9 mouse cellular contexts compared by ENCODE assay signal in genomic region chr15:98692171-98692715, GRCm38 (mm10). TPM values are rescaled to one million over a fixed set of nuclear protein-coding genes. Genes with fewer than 3 reads are reported as not detected.
DNase-seq lines count a peak whose midpoint lies in the region; ATAC-seq and TF ChIP-seq lines count a peak whose summit lies in the region.
"Had no signal": no experiment of that assay in that cellular context is flagged by ENCODE, and none has a peak within 500 bp of the region (broad histone marks: within the 10 kb centered on the region; RNA-seq: fewer than 3 reads in every experiment).

No protein-coding gene starts in this region.

- DNase-seq in 416B (ENCODE audit: low read depth), result peak; percentile 84
- DNase-seq in embryo, embryonic 10 days (ENCODE audit: low spot score), result peak; percentile 53
- DNase-seq in lung, embryonic 14.5 days, result peak; percentile 75
- DNase-seq in cerebellum, adult 9-11 months, result no peak
- DNase-seq in retina, postnatal 1 day, result no peak
- DNase-seq in right cerebral cortex, postnatal 36 days (ENCODE audit: low spot score in 2 of 2), result no peak

- peaks cover 21% of the 10 kb centered on the region for H3K4me1 ChIP-seq in heart, embryonic 16.5 days (ENCODE audit: control insufficient read depth, insufficient read depth, low read length)
- H3K4me1 ChIP-seq in lung, embryonic 14.5 days (ENCODE audit: insufficient read depth), result peaks cover 6% of the 10 kb centered on the region; the same call in 1 of the 2 replicates
- 0 out of 2 replicates have a peak, but pooled peaks cover 7% of the 10 kb centered on the region for H3K4me1 ChIP-seq in liver, embryonic 12.5 days

- H3K27me3 ChIP-seq in heart, embryonic 16.5 days (ENCODE audit: control insufficient read depth, insufficient read depth, low read length), result no peaks in the 10 kb centered on the region
- H3K27me3 ChIP-seq in lung, embryonic 14.5 days (ENCODE audit: insufficient read depth, low read length), result no peaks in the 10 kb centered on the region
- H3K27me3 ChIP-seq in liver, embryonic 12.5 days (replicated peaks), result peaks cover 72% of the 10 kb centered on the region

- no peak overlapping the region for H3K4me3 ChIP-seq in heart, embryonic 16.5 days (ENCODE audit: low read length)
- H3K4me3 ChIP-seq in lung, embryonic 14.5 days (ENCODE audit: low read depth, low read length), result no peak overlapping the region
- no peak overlapping the region for H3K4me3 ChIP-seq in liver, embryonic 12.5 days

- 12% methylated on average over 11 of the region's 11 CpGs for WGBS in heart, embryonic 16.5 days
- 17% methylated on average over 11 of the region's 11 CpGs for WGBS in lung, embryonic 14.5 days
- WGBS in liver, embryonic 12.5 days (ENCODE audit: insufficient replicate concordance), result 33% methylated on average over 11 of the region's 11 CpGs

- peak overlapping the region; percentile 24; the same call in 1 of the 2 replicates for H3K4me2 ChIP-seq in heart, embryonic 16.5 days (ENCODE audit: low read depth, low read length)
- 0 out of 2 replicates have a peak overlapping the region, but pooled peaks have one; percentile 10 for H3K4me2 ChIP-seq in lung, embryonic 14.5 days
- H3K4me2 ChIP-seq in liver, embryonic 12.5 days, result no peak overlapping the region

- H3K9me3 ChIP-seq in heart, embryonic 16.5 days (replicated peaks; ENCODE audit: control insufficient read depth, low read length), result no peaks in the 10 kb centered on the region
- H3K9me3 ChIP-seq in lung, embryonic 14.5 days (ENCODE audit: low read depth, low read length), result no peaks in the 10 kb centered on the region
- no peaks in the 10 kb centered on the region for H3K9me3 ChIP-seq in liver, embryonic 12.5 days (replicated peaks)

- peak overlapping the region; percentile 79 for H3K27ac ChIP-seq in heart, embryonic 16.5 days (ENCODE audit: low read length)
- H3K27ac ChIP-seq in lung, embryonic 14.5 days (ENCODE audit: low read depth), result peak overlapping the region; percentile 10; the same call in 1 of the 2 replicates
- H3K27ac ChIP-seq in liver, embryonic 12.5 days, result no peak overlapping the region
- H3K27ac ChIP-seq: liver, embryonic 14.5 days had no signal

- ATAC-seq in heart, embryonic 16.5 days (replicated peaks; ENCODE audit: extremely low read depth, insufficient read depth, low FRiP score), result peak; percentile 64
- peak; percentile 75 for ATAC-seq in lung, embryonic 14.5 days (ENCODE audit: insufficient read depth)
- ATAC-seq in liver, embryonic 12.5 days, result no peak

- no peak for TF ChIP-seq CTCF in lung, embryonic 14.5 days (IDR thresholded peaks at IDR 0.05; ENCODE audit: low read depth)

- no peak overlapping the region for H3K9ac ChIP-seq in heart, embryonic 16.5 days (ENCODE audit: low read length)
- no peak overlapping the region for H3K9ac ChIP-seq in lung, embryonic 14.5 days
- no peak overlapping the region for H3K9ac ChIP-seq in liver, embryonic 12.5 days
- H3K9ac ChIP-seq: liver, embryonic 14.5 days had no signal

- no peaks in the 10 kb centered on the region for H3K36me3 ChIP-seq in heart, embryonic 16.5 days (ENCODE audit: control insufficient read depth, insufficient read depth)
- no peaks in the 10 kb centered on the region for H3K36me3 ChIP-seq in lung, embryonic 14.5 days (ENCODE audit: insufficient read depth)
- no peaks in the 10 kb centered on the region for H3K36me3 ChIP-seq in liver, embryonic 12.5 days

RNA-seq across cellular contexts. Expression of gene Rnd1, which starts 15.0 kb away (rescaled TPM):
- 1.1 and 1.7 TPM in 2 replicates for polyA plus RNA-seq in heart, embryonic 16.5 days (2015; fragmentation: Nextera tagmentation; extraction: Ambion mirVana)
- 0.57 and 0.67 TPM in 2 replicates for polyA plus RNA-seq in lung, embryonic 14.5 days (2014; fragmentation: Nextera tagmentation; extraction: Ambion mirVana)
- polyA plus RNA-seq in liver, embryonic 12.5 days (2016; fragmentation: Nextera tagmentation; extraction: Ambion mirVana), result 0.30 and 0.50 TPM in 2 replicates

RNA-seq across cellular contexts. Expression of gene Ccdc65, which starts 15.8 kb away (rescaled TPM):
- polyA plus RNA-seq in heart, embryonic 16.5 days (2015; fragmentation: Nextera tagmentation; extraction: Ambion mirVana), result 0.97 and 1.0 TPM in 2 replicates
- polyA plus RNA-seq in lung, embryonic 14.5 days (2014; fragmentation: Nextera tagmentation; extraction: Ambion mirVana), result 0.28 and 1.1 TPM in 2 replicates
- polyA plus RNA-seq in liver, embryonic 12.5 days (2016; fragmentation: Nextera tagmentation; extraction: Ambion mirVana), result 0.06 TPM in 1 of 2 replicates, not detected in the other

RNA-seq across cellular contexts. Expression of gene Ddx23, which starts 29.5 kb away (rescaled TPM):
- 15.2 and 18.3 TPM in 2 replicates for polyA plus RNA-seq in heart, embryonic 16.5 days (2015; fragmentation: Nextera tagmentation; extraction: Ambion mirVana)
- polyA plus RNA-seq in lung, embryonic 14.5 days (2014; fragmentation: Nextera tagmentation; extraction: Ambion mirVana), result 27.2 and 28.7 TPM in 2 replicates
- 15.9 and 16.2 TPM in 2 replicates for polyA plus RNA-seq in liver, embryonic 12.5 days (2016; fragmentation: Nextera tagmentation; extraction: Ambion mirVana)

RNA-seq across cellular contexts. Expression of gene Fkbp11, which starts 35.8 kb away (rescaled TPM):
- polyA plus RNA-seq in heart, embryonic 16.5 days (2015; fragmentation: Nextera tagmentation; extraction: Ambion mirVana), result 23.0 and 27.7 TPM in 2 replicates
- polyA plus RNA-seq in lung, embryonic 14.5 days (2014; fragmentation: Nextera tagmentation; extraction: Ambion mirVana), result 29.7 and 32.9 TPM in 2 replicates
- polyA plus RNA-seq in liver, embryonic 12.5 days (2016; fragmentation: Nextera tagmentation; extraction: Ambion mirVana), result 83.5 and 90.2 TPM in 2 replicates

Comparison
In these comparisons a context has a peak if more than half of its experiments do, and no peak if none do; other contexts are left out.
1. DNase-seq: peak in 416B (single experiment), embryo, embryonic 10 days (single experiment) and lung, embryonic 14.5 days (single experiment); none in cerebellum, adult 9-11 months (single experiment), retina, postnatal 1 day (single experiment) and right cerebral cortex, postnatal 36 days (0 of 2).